Mouse (Mus musculus) NIH3T3 (cell line): Measurements from ENCODE around the gene Krtap8-1.

Experiments used
- DNase-seq: peaks from one replicate; pipeline ENCODE4 v3.0.0-alpha.2; 2012; ENCODE audit warnings: low read depth

Krtap8-1 gene

GRCm38 (mm10) chr16:89487852-89488251 is at the start of gene Krtap8-1:
Gene Krtap8-1, minus strand, starts transcription at chr16:89487952.
- DNase-seq = no peak

GRCm38 (mm10) chr16:89537349-89537748 is 49.6 kb upstream of the Krtap8-1 start:
- DNase-seq = no peak

- DNase-seq = no peak
Observed at GRCm38 (mm10) chr16:89530547-89530946, 42.8 kb upstream of the Krtap8-1 start.

GRCm38 (mm10) chr16:89529846-89530245 is 42.1 kb upstream of the Krtap8-1 start:
- no peak for DNase-seq

- DNase-seq = no peak
Observed at GRCm38 (mm10) chr16:89528380-89528779, 40.6 kb upstream of the Krtap8-1 start.

- DNase-seq = no peak
Observed at GRCm38 (mm10) chr16:89520996-89521395, 33.2 kb upstream of the Krtap8-1 start.

- no peak for DNase-seq
Observed at GRCm38 (mm10) chr16:89520555-89520954, 32.8 kb upstream of the Krtap8-1 start.

GRCm38 (mm10) chr16:89520091-89520490 is 32.3 kb upstream of the Krtap8-1 start:
- DNase-seq = no peak

- peak; percentile 33 for DNase-seq
Observed at GRCm38 (mm10) chr16:89517635-89518034, 29.9 kb upstream of the Krtap8-1 start.

- DNase-seq = no peak
Observed at GRCm38 (mm10) chr16:89513431-89513830, 25.7 kb upstream of the Krtap8-1 start.

GRCm38 (mm10) chr16:89508223-89508622 is 20.5 kb upstream of the Krtap8-1 start, which contains the start of gene Krtap7-1:
Gene Krtap7-1, minus strand, starts transcription at chr16:89508323.
- DNase-seq = no peak

GRCm38 (mm10) chr16:89503571-89503970 is 15.8 kb upstream of the Krtap8-1 start:
- no peak for DNase-seq

GRCm38 (mm10) chr16:89501870-89502269 is 14.1 kb upstream of the Krtap8-1 start:
- DNase-seq = no peak

GRCm38 (mm10) chr16:89497002-89497401 is 9.2 kb upstream of the Krtap8-1 start:
- no peak for DNase-seq

- DNase-seq = no peak
Observed at GRCm38 (mm10) chr16:89495394-89496153, 7.8 kb upstream of the Krtap8-1 start.

- no peak for DNase-seq
Observed at GRCm38 (mm10) chr16:89477679-89478314, 10.0 kb downstream of the Krtap8-1 start.

- DNase-seq = no peak
Observed at GRCm38 (mm10) chr16:89461189-89461588, 26.6 kb downstream of the Krtap8-1 start.
